Mouse (Mus musculus) kidney, embryonic 14.5 days (tissue): ENCODE data around the gene S100a16. TPM values are rescaled to one million over a fixed set of nuclear protein-coding genes. Genes with fewer than 3 reads are reported as not detected.

Experiments
- ATAC-seq: fragments of 200-750 bp; cut with Nextera tagmentation; 2 replicates; pipeline ENCODE4 v1.8.0; 2017; ENCODE audit warnings: moderate number of reproducible peaks, mild to moderate bottlenecking, moderate TSS enrichment, moderate library complexity; ENCODE audit not compliant: low FRiP score, low TSS enrichment
- H3K27ac ChIP-seq: fragments of 300-500 bp; sonication (generic); 2 replicates; pipeline ENCODE4 v1.5.1; 2014; ENCODE audit warnings: low read depth, mild to moderate bottlenecking, low read length, moderate library complexity, mixed read lengths
- H3K27me3 ChIP-seq: fragments of 300-500 bp; sonication (generic); 2 replicates; pipeline ENCODE4 v1.6.1; 2014; ENCODE audit warnings: mild to moderate bottlenecking, low read length; ENCODE audit not compliant: control insufficient read depth, insufficient read depth
- H3K36me3 ChIP-seq: fragments of 300-500 bp; sonication (generic); 2 replicates; pipeline ENCODE4 v1.6.1; 2014; ENCODE audit warnings: low read length, mixed read lengths; ENCODE audit not compliant: control insufficient read depth, insufficient read depth
- H3K4me1 ChIP-seq: fragments of 300-500 bp; sonication (generic); 2 replicates; pipeline ENCODE4 v1.6.1; 2014; ENCODE audit warnings: low read length, mixed read lengths; ENCODE audit not compliant: control insufficient read depth, insufficient read depth
- H3K4me2 ChIP-seq: fragments of 300-500 bp; sonication (generic); replicated peaks from 2 replicates; pipeline ENCODE4 v1.6.1; 2014; ENCODE audit warnings: low read depth, mild to moderate bottlenecking, low read length
- H3K4me3 ChIP-seq: fragments of 300-500 bp; sonication (generic); 2 replicates; pipeline ENCODE4 v1.5.1; 2014; ENCODE audit warnings: mild to moderate bottlenecking, low read length
- H3K9ac ChIP-seq: fragments of 300-500 bp; sonication (generic); 2 replicates; pipeline ENCODE4 v1.6.1; 2014; ENCODE audit warnings: low read depth, mild to moderate bottlenecking, low read length, moderate library complexity
- H3K9me3 ChIP-seq: fragments of 300-500 bp; sonication (generic); 2 replicates; pipeline ENCODE4 v1.6.1; 2016; ENCODE audit warnings: low read length; ENCODE audit not compliant: control insufficient read depth
- WGBS: fragments of 180-500 bp; shearing (Covaris S2); extraction: QIAGEN DNeasy Blood & Tissue Kit; methylation state at CpG from one replicate; pipeline ENCODE4 v1.1.7; 2014; 5-methylcytosine and 5-hydroxymethylcytosine counted together
- polyA plus RNA-seq: library from polyadenylated mRNA; unstranded; fragments of >200 nt; fragmentation: Nextera tagmentation; extraction: Ambion mirVana; gene quantifications from 2 replicates; pipeline ENCODE4 v1.2.1, GENCODE M21; 2014

Gene S100a16
- polyA plus RNA-seq, 1 experiment from 2014 or later: 175 TPM

GRCm38 (mm10) chr3:90575320-90575719, 38.3 kb downstream of the S100a16 start:
- no peaks in the 10 kb centered on the region for H3K4me1 ChIP-seq
- H3K27ac ChIP-seq: no peak overlapping the region
- H3K4me2 ChIP-seq: no peak overlapping the region
- H3K36me3 ChIP-seq: no peaks in the 10 kb centered on the region
- WGBS: 76% methylated on average over 3 of the region's 3 CpGs
- no peak overlapping the region for H3K9ac ChIP-seq
- no peak for ATAC-seq
- H3K27me3 ChIP-seq: no peaks in the 10 kb centered on the region
- H3K9me3 ChIP-seq: no peaks in the 10 kb centered on the region
- H3K4me3 ChIP-seq: no peak overlapping the region

GRCm38 (mm10) chr3:90576351-90577001, 39.4 kb downstream of the S100a16 start:
- H3K4me3 ChIP-seq: no peak overlapping the region
- no peak overlapping the region for H3K27ac ChIP-seq
- no peak overlapping the region for H3K9ac ChIP-seq
- no peak for ATAC-seq
- no peaks in the 10 kb centered on the region for H3K27me3 ChIP-seq
- no peaks in the 10 kb centered on the region for H3K36me3 ChIP-seq
- H3K9me3 ChIP-seq: no peaks in the 10 kb centered on the region
- H3K4me2 ChIP-seq: no peak overlapping the region
- H3K4me1 ChIP-seq: no peaks in the 10 kb centered on the region
- WGBS: 66% methylated on average over 10 of the region's 10 CpGs

GRCm38 (mm10) chr3:90579433-90579832, 42.4 kb downstream of the S100a16 start:
- H3K27ac ChIP-seq: no peak overlapping the region
- H3K4me2 ChIP-seq: no peak overlapping the region
- no peaks in the 10 kb centered on the region for H3K27me3 ChIP-seq
- H3K4me3 ChIP-seq: no peak overlapping the region
- no peaks in the 10 kb centered on the region for H3K9me3 ChIP-seq
- WGBS: 41% methylated on average over 7 of the region's 7 CpGs
- no peaks in the 10 kb centered on the region for H3K36me3 ChIP-seq
- no peaks in the 10 kb centered on the region for H3K4me1 ChIP-seq
- H3K9ac ChIP-seq: no peak overlapping the region
- ATAC-seq: no peak

GRCm38 (mm10) chr3:90581141-90581540, 44.1 kb downstream of the S100a16 start:
- H3K9me3 ChIP-seq: no peaks in the 10 kb centered on the region
- no peak overlapping the region for H3K27ac ChIP-seq
- no peak overlapping the region for H3K9ac ChIP-seq
- no peaks in the 10 kb centered on the region for H3K4me1 ChIP-seq
- no peaks in the 10 kb centered on the region for H3K27me3 ChIP-seq
- 91% methylated on average over 5 of the region's 5 CpGs for WGBS
- ATAC-seq: no peak
- H3K4me2 ChIP-seq: no peak overlapping the region
- no peaks in the 10 kb centered on the region for H3K36me3 ChIP-seq
- no peak overlapping the region for H3K4me3 ChIP-seq

GRCm38 (mm10) chr3:90582156-90582555, 45.1 kb downstream of the S100a16 start:
- no peak overlapping the region for H3K4me3 ChIP-seq
- no peaks in the 10 kb centered on the region for H3K36me3 ChIP-seq
- no peak for ATAC-seq
- no peak overlapping the region for H3K9ac ChIP-seq
- no peak overlapping the region for H3K27ac ChIP-seq
- 89% methylated on average over 1 of the region's 1 CpGs for WGBS
- H3K9me3 ChIP-seq: no peaks in the 10 kb centered on the region
- no peaks in the 10 kb centered on the region for H3K27me3 ChIP-seq
- no peaks in the 10 kb centered on the region for H3K4me1 ChIP-seq
- H3K4me2 ChIP-seq: no peak overlapping the region

GRCm38 (mm10) chr3:90582556-90582955, 45.5 kb downstream of the S100a16 start:
- Histone ChIP-seq H3K36me3 (no peaks in the 10 kb centered on the region), H3K9ac (no peak overlapping the region), H3K4me1 (no peaks in the 10 kb centered on the region), H3K4me3 (no peak overlapping the region), H3K27ac (no peak overlapping the region), H3K4me2 (no peak overlapping the region), H3K27me3 (no peaks in the 10 kb centered on the region), H3K9me3 (no peaks in the 10 kb centered on the region)
- ATAC-seq: no peak
- 75% methylated on average over 4 of the region's 4 CpGs for WGBS

- Histone ChIP-seq H3K4me3 (no peak overlapping the region), H3K36me3 (no peaks in the 10 kb centered on the region), H3K27me3 (no peaks in the 10 kb centered on the region), H3K9ac (no peak overlapping the region), H3K9me3 (no peaks in the 10 kb centered on the region), H3K27ac (no peak overlapping the region), H3K4me2 (no peak overlapping the region), H3K4me1 (no peaks in the 10 kb centered on the region)
- WGBS: 54% methylated on average over 3 of the region's 3 CpGs
- ATAC-seq: no peak
These were observed 46.8 kb downstream of the S100a16 start for GRCm38 (mm10) chr3:90583893-90584292.

- 37% methylated on average over 5 of the region's 5 CpGs for WGBS
- Histone ChIP-seq H3K27me3 (no peaks in the 10 kb centered on the region), H3K9ac (no peak overlapping the region), H3K4me2 (no peak overlapping the region), H3K4me1 (no peaks in the 10 kb centered on the region), H3K4me3 (no peak overlapping the region), H3K9me3 (no peaks in the 10 kb centered on the region), H3K27ac (no peak overlapping the region), H3K36me3 (no peaks in the 10 kb centered on the region)
- peak; percentile 50; the same call in 1 of the 2 replicates for ATAC-seq
These were observed 48.5 kb downstream of the S100a16 start for GRCm38 (mm10) chr3:90585595-90585994.

- no peak overlapping the region for H3K27ac ChIP-seq
- whole genome bisulfite sequencing: 86% methylated on average over 15 of the region's 15 CpGs
These were observed 49.1 kb downstream of the S100a16 start for GRCm38 (mm10) chr3:90586016-90586643.

More at GRCm38 (mm10) chr3:90586016-90586643, 49.1 kb downstream of the S100a16 start:
- no peaks in the 10 kb centered on the region for H3K27me3 ChIP-seq
- no peaks in the 10 kb centered on the region for H3K9me3 ChIP-seq
- H3K4me3 ChIP-seq: no peak overlapping the region
- no peak overlapping the region for H3K4me2 ChIP-seq
- H3K9ac ChIP-seq: no peak overlapping the region
- no peak for ATAC-seq
- H3K36me3 ChIP-seq: no peaks in the 10 kb centered on the region
- no peaks in the 10 kb centered on the region for H3K4me1 ChIP-seq
